In the genomic region with DNA sequence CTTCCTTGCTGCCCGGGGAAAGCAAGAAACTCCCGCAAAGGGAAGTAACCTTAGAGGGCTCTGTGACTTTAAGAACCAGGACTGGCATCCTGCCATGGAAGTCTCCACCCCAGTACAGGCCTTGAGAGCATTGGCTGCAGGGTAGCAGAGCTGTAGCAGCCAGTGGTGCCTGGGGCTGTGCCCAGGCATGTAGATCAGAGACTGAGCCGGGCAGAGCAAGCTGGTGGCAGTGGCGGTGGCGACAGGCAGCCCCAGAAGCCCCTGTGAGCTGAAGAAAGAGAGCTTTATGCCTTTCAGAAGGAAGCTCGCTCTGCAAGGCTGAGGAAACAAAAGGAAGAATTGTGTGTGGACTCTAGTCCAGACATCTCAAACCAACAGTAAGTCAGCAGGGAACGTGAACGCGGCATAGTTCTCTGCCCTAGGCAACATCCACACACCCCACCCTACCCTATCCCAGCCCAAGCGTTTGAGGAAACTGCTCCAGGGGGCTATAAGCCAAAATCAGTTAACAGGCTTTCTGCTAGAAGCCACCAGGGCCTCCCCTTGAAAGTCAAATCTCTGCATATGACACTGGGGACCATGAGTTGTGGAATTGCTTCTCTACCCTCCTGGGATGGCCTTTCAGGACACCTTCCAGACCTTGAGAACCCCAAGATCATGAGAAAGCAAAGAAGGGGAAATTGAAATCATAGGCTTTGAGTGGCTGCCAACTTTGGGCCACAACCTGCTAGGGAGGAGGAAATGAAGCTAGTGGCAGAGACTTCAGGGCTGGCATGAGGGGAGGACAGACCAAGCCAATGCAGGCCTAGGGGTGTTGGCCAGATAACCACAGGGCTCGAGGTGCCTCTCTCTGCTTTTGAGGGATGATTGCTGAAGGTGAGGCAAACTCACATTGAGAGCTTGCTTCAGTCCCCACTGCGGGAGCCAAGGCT, we compare ENCODE assay signal across 8 mouse cellular contexts. TPM values are rescaled to one million over a fixed set of nuclear protein-coding genes. Genes with fewer than 3 reads are reported as not detected.
A peak's percentile ranks its signal among the peaks of the same experiment; 100 is the strongest.
DNase-seq lines count a peak whose midpoint lies in the region; ATAC-seq and TF ChIP-seq lines count a peak whose summit lies in the region.

A gene (plus strand): TSS at position 124 of the 932 bp plus-strand sequence.

- peak within 1 kb of the TSS; percentile 19 for H3K4me3 ChIP-seq in hindbrain, postnatal 0 days (ENCODE audit: low read length)
- H3K4me3 ChIP-seq in macrophage (ENCODE audit: inconsistent target): peak within 1 kb of the TSS; percentile 74

- WGBS in hindbrain, postnatal 0 days: 27% methylated on average over 12 of the region's 12 CpGs
- 4% methylated on average over 12 of the region's 12 CpGs for WGBS in macrophage (ENCODE audit: missing documents)

- H3K9me3 ChIP-seq in hindbrain, postnatal 0 days (ENCODE audit: low read length): no peaks in the 10 kb centered on the region

- ATAC-seq in hindbrain, postnatal 0 days: peak; percentile 99

- H3K4me2 ChIP-seq in hindbrain, postnatal 0 days (ENCODE audit: low read depth, low read length): peak within 1 kb of the TSS; percentile 47

- H3K27me3 ChIP-seq in hindbrain, postnatal 0 days (ENCODE audit: insufficient read depth, low read length): no peaks in the 10 kb centered on the region

- peak within 1 kb of the TSS; percentile 84 for H3K27ac ChIP-seq in hindbrain, postnatal 0 days
- peak within 1 kb of the TSS; percentile 99 for H3K27ac ChIP-seq in macrophage

- H3K9ac ChIP-seq in hindbrain, postnatal 0 days (replicated peaks; ENCODE audit: low read length): peak within 1 kb of the TSS; percentile 31

- H3K36me3 ChIP-seq in hindbrain, postnatal 0 days (ENCODE audit: insufficient read depth, low read length): no peaks in the 10 kb centered on the region
- no peaks in the 10 kb centered on the region for H3K36me3 ChIP-seq in macrophage (ENCODE audit: inconsistent target)

- TF ChIP-seq CTCF in hindbrain, postnatal 0 days (IDR thresholded peaks at IDR 0.05; ENCODE audit: low read depth): no peak

- peak; percentile 70 for DNase-seq in T-cell, adult 2 months (ENCODE audit: low spot score)
- DNase-seq in cerebellum, postnatal 14 days: peak; percentile 92 to 94
- DNase-seq in gastrocnemius, postnatal 10 days: peak; percentile 93
- peak; percentile 95 for DNase-seq in hindbrain, postnatal 0 days (ENCODE audit: low spot score)
- peak; percentile 80 to 81 for DNase-seq in left cerebral cortex, adult 18-20 months (ENCODE audit: low spot score in 2 of 2)
- peak; percentile 81 to 86 for DNase-seq in right cerebral cortex, postnatal 36 days (ENCODE audit: low spot score in 2 of 2)
- peak; percentile 87 to 92 for DNase-seq in urinary bladder, postnatal 36 days (ENCODE audit: low spot score in 2 of 2)

- H3K4me1 ChIP-seq in hindbrain, postnatal 0 days (ENCODE audit: insufficient read depth, low read length): peaks cover 9% of the 10 kb centered on the region; the same call in 1 of the 2 replicates

- H3K79me2 ChIP-seq in macrophage (ENCODE audit: inconsistent target): peaks cover 28% of the 10 kb centered on the region; the same call in 1 of the 2 replicates

RNA-seq across cellular contexts. Expression of the gene that starts here (rescaled TPM):
- total RNA-seq in gastrocnemius, postnatal 10 days (2021): 1 to 10 TPM; 3.9 to 5.0 TPM
- 3.8 and 4.8 TPM in 2 replicates for total RNA-seq in hindbrain, postnatal 0 days (2014; rRNA removed)
- polyA plus RNA-seq in hindbrain, postnatal 0 days (2015; fragmentation: Nextera tagmentation; extraction: Ambion mirVana): 3.3 and 3.4 TPM in 2 replicates
- 10 to 100 TPM in 1 of 2 experiments, 1 to 10 TPM in 1; 9.0 to 13.0 TPM for total RNA-seq in left cerebral cortex, adult 18-20 months (2021)
- 100 to 1,000 TPM in 1 of 26 experiments, 10 to 100 TPM in 25; 36.3 to 103 (median 70.4) TPM for total RNA-seq in macrophage (2018; cell fraction: chromatin; rRNA removed)
- total RNA-seq in macrophage (2018; cell fraction: cytosol; rRNA removed): 10 to 100 TPM; 19.1 to 35.3 (median 24.2) TPM
- total RNA-seq in macrophage (2018; cell fraction: nucleus; rRNA removed): 10 to 100 TPM; 28.3 to 63.0 (median 47.1) TPM
- polyA plus RNA-seq in macrophage (2018): 18.9 to 27.9 TPM (median 22.1 TPM) in 3 replicates

Comparison
In these comparisons a context has a peak if more than half of its experiments do, and no peak if none do; other contexts are left out.
1. Peak in every context shown above with its lines: DNase-seq, ATAC-seq, H3K4me3 ChIP-seq and H3K27ac ChIP-seq.